Mouse (Mus musculus) heart, postnatal 0 days (tissue): Measurements from ENCODE around the gene Pdlim4. TPM values are rescaled to one million over a fixed set of nuclear protein-coding genes. Genes with fewer than 3 reads are reported as not detected.

Source experiments
- ATAC-seq: fragments of 200-750 bp; cut with Nextera tagmentation; 2 replicates; pipeline ENCODE4 v1.8.0; 2017; ENCODE audit warnings: low read depth, moderate number of reproducible peaks, moderate library complexity; ENCODE audit not compliant: insufficient read depth
- DNase-seq: peaks from one replicate; pipeline ENCODE4 v3.0.0-alpha.2; 2016; ENCODE audit warnings: low spot score
- H3K27ac ChIP-seq: fragments of 300-500 bp; sonication (generic); 2 replicates; pipeline ENCODE4 v1.5.1; 2014; ENCODE audit warnings: low read depth, mild to moderate bottlenecking
- H3K27me3 ChIP-seq: fragments of 300-500 bp; sonication (generic); 2 replicates; pipeline ENCODE4 v1.6.1; 2014; ENCODE audit warnings: low read length, mixed read lengths; ENCODE audit not compliant: control insufficient read depth, insufficient read depth
- H3K36me3 ChIP-seq: fragments of 300-500 bp; sonication (generic); replicated peaks from 2 replicates; pipeline ENCODE4 v1.6.1; 2014; ENCODE audit warnings: low read length, mixed read lengths; ENCODE audit not compliant: control insufficient read depth, insufficient read depth
- H3K4me1 ChIP-seq: fragments of 300-500 bp; sonication (generic); 2 replicates; pipeline ENCODE4 v1.6.1; 2014; ENCODE audit warnings: antibody characterized with exemption; ENCODE audit not compliant: control insufficient read depth, insufficient read depth
- H3K4me2 ChIP-seq: fragments of 300-500 bp; sonication (generic); 2 replicates; pipeline ENCODE4 v1.6.1; 2014; ENCODE audit warnings: low read depth, mild to moderate bottlenecking, low read length, moderate library complexity
- H3K4me3 ChIP-seq: fragments of 300-500 bp; sonication (generic); 2 replicates; pipeline ENCODE4 v1.5.1; 2014; ENCODE audit warnings: low read depth, low read length
- H3K9ac ChIP-seq: fragments of 300-500 bp; sonication (generic); replicated peaks from 2 replicates; pipeline ENCODE4 v1.6.1; 2014; ENCODE audit warnings: low read depth, low read length, mixed read lengths
- H3K9me3 ChIP-seq: fragments of 300-500 bp; sonication (generic); replicated peaks from 2 replicates; pipeline ENCODE4 v1.6.1; 2016; ENCODE audit warnings: low read length; ENCODE audit not compliant: control insufficient read depth
- CTCF ChIP-seq: IDR thresholded peaks from 2 replicates; pipeline ENCODE4 v1.5.1; 2016; ENCODE audit warnings: antibody characterized with exemption, control low read depth, low read depth
- EP300 ChIP-seq: IDR thresholded peaks from 2 replicates; pipeline ENCODE4 v1.6.1; 2016; ENCODE audit warnings: antibody characterized with exemption, low read depth
- WGBS: fragments of 180-500 bp; shearing (Covaris S2); extraction: QIAGEN DNeasy Blood & Tissue Kit; methylation state at CpG from one replicate; pipeline ENCODE4 v1.1.7; 2014; 5-methylcytosine and 5-hydroxymethylcytosine counted together
- polyA plus RNA-seq: library from polyadenylated mRNA; unstranded; fragments of >200 nt; fragmentation: Nextera tagmentation; extraction: Ambion mirVana; gene quantifications from 2 replicates; pipeline ENCODE4 v1.2.1, GENCODE M21; 2015
- total RNA-seq: library from RNA; depleted of rRNA; stranded (reverse); fragments of >200 nt; gene quantifications from 2 replicates; pipeline ENCODE4 v1.2.3, GENCODE M21; 2014; ENCODE audit warnings: low replicate concordance

The Pdlim4 gene
- total and polyA plus RNA-seq, 2 experiments from 2014 or later = 26.6 to 29.3 TPM

DNA sequence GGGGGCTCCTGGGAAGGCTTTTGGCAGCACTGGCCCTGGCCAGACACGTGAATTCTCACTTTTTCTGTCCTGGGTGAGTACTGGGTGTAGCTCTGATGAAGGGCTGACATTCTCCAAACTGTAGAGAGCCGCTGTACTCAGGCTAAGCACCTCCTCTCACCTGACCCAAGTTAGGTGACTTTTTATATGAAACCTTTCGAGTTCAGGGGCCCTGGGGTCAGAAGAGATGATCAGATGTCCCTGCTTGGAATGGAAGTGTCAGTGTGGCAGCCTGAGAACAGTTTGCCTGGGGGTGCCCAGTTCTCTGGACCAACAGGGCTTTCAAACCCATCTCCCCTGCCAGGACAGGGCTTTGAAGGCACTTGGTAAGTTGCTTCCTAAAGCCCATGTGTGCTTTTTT lies 39.3 kb upstream of the Pdlim4 start:
- Histone ChIP-seq H3K9ac (no peak overlapping the region), H3K27ac (peak overlapping the region; percentile 80)

DNA sequence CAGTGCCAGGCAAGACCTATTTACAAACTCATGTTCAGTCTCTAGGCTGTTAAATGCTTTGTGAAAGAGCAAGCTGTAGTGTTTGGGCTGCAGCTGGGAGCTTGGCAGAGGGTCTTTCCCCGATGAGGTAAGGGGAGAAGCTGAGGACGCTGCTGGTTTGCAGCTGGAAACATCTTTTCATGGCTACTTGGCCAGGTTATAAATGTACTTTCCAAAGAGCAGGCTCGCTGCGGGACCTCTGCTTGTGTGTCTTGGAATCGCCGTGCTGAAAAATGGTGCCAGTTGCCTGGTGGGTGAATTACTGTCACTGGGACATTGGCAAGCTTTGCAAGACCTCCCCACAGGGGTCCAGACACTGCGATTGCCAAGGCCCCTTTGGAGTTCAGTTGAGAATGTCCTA lies 38.4 kb upstream of the Pdlim4 start:
- Histone ChIP-seq H3K4me3 (no peak overlapping the region), H3K36me3 (peaks cover 6% of the 10 kb centered on the region), H3K4me2 (no peak overlapping the region), H3K27me3 (no peaks in the 10 kb centered on the region), H3K27ac (no peak overlapping the region), H3K9me3 (no peaks in the 10 kb centered on the region), H3K9ac (no peak overlapping the region), H3K4me1 (peaks cover 63% of the 10 kb centered on the region)
- ATAC-seq = no peak
- WGBS = 81% methylated on average over 7 of the region's 7 CpGs
- no peak for DNase-seq
- no peak for TF ChIP-seq CTCF
- no peak for TF ChIP-seq EP300

More for the DNA sequence above, 39.3 kb upstream of the Pdlim4 start:
- ATAC-seq = no peak
- Histone ChIP-seq H3K9me3 (no peaks in the 10 kb centered on the region), H3K4me1 (peaks cover 62% of the 10 kb centered on the region), H3K4me3 (no peak overlapping the region), H3K4me2 (no peak overlapping the region), H3K36me3 (peaks cover 6% of the 10 kb centered on the region), H3K27me3 (no peaks in the 10 kb centered on the region)
- WGBS = 71% methylated on average over 3 of the region's 3 CpGs
- TF ChIP-seq EP300 (no peak), CTCF (no peak)
- no peak for DNase-seq

DNA sequence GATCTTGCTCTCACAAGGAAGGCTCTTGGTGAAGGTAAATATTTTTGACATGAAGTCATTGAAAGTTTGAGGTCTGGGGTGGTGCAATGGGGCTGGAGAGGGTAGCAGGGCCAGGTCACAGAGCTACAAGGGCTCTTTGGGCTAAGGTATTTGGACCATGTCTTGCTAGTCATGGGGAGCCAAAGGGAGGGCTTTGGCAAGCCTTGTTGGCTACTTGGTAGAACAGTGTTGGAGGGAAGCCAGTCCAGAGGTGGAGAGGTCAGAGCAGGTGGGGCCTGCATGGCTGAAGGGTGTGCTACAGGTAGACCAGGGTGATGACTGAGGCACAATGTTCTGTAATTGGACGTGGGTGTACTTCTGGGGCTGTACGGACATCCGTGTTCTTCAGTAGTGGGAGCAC lies 37.9 kb upstream of the Pdlim4 start:
- no peak for ATAC-seq
- Histone ChIP-seq H3K27ac (0 out of 2 replicates have a peak overlapping the region, but pooled peaks have one; percentile 30), H3K27me3 (no peaks in the 10 kb centered on the region), H3K4me2 (no peak overlapping the region), H3K9me3 (no peaks in the 10 kb centered on the region), H3K9ac (no peak overlapping the region), H3K36me3 (peaks cover 5% of the 10 kb centered on the region), H3K4me1 (peaks cover 58% of the 10 kb centered on the region), H3K4me3 (no peak overlapping the region)
- DNase-seq = no peak
- TF ChIP-seq EP300 = no peak
- no peak for TF ChIP-seq CTCF
- WGBS = 88% methylated on average over 3 of the region's 3 CpGs

DNA sequence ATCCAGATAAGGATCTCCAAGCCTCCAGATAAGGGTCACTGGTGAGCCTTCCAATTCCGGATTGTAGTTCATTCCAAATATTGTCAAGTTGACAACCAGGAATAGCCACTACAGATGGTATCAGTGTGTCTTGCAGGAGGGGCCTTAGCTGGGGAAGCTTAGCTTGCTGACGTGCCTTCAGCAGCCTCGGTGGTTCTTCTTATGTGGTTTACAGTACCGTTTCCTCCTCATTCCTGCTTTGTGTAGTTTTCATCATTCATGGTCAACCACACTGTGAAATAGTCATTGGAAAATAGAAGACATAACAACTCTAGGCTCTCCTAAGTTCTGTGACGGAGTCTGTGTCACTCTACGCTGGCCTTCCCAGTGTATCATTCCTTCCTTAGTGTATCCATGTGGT lies 36.2 kb upstream of the Pdlim4 start:
- H3K4me2 ChIP-seq = no peak overlapping the region
- no peaks in the 10 kb centered on the region for H3K36me3 ChIP-seq
- WGBS = 88% methylated on average over 6 of the region's 6 CpGs
- H3K4me3 ChIP-seq = no peak overlapping the region
- H3K9ac ChIP-seq = no peak overlapping the region
- ATAC-seq (no peak), DNase-seq (no peak)
- TF ChIP-seq EP300 = no peak
- TF ChIP-seq CTCF = no peak
- H3K4me1 ChIP-seq = peaks cover 51% of the 10 kb centered on the region
- H3K9me3 ChIP-seq = no peaks in the 10 kb centered on the region
- H3K27me3 ChIP-seq = no peaks in the 10 kb centered on the region
- H3K27ac ChIP-seq = no peak overlapping the region

DNA sequence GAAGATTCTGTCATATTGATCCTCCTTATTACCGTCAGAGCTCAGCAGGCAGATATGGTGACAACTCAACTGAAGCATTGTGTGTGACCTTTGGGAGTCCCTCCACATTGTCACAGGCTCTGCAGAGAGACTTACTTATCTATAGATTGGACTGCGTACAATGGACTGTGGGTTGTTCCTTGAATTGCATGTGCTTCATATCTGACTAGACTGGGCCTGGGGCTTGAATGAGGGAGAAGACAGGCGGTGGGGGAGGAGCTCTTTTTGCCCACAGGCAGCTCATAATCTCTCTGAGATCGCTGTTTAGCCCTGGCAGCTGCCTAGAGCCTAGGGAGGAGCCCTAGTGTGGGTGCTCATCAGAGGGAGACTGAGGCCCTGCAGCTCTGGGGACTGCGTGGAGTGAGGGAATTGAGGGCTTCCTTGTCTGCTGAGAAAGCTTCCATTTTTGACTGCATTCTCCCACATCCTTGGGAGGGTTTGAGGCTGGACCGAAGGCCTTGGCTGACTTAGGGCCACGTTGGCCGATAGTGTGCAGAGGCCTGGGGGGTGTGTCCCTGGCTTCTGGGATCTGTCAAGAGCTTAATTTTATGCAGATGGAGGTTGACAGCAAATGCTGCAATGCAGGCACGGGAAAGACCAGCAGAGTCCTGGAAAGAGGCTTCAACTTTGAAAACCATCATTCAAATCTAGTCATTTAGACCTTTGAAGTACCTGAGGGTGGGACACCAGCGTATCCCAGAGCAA lies 34.1 kb upstream of the Pdlim4 start:
- no peak overlapping the region for H3K4me3 ChIP-seq
- WGBS = 38% methylated on average over 10 of the region's 10 CpGs
- no peak overlapping the region for H3K9ac ChIP-seq
- H3K9me3 ChIP-seq = no peaks in the 10 kb centered on the region
- H3K4me2 ChIP-seq = peak overlapping the region; percentile 91; the same call in 1 of the 2 replicates
- no peaks in the 10 kb centered on the region for H3K27me3 ChIP-seq
- no peak for TF ChIP-seq EP300
- no peak for TF ChIP-seq CTCF
- H3K4me1 ChIP-seq = peaks cover 34% of the 10 kb centered on the region
- no peaks in the 10 kb centered on the region for H3K36me3 ChIP-seq
- H3K27ac ChIP-seq = no peak overlapping the region
- ATAC-seq (no peak), DNase-seq (no peak)

DNA sequence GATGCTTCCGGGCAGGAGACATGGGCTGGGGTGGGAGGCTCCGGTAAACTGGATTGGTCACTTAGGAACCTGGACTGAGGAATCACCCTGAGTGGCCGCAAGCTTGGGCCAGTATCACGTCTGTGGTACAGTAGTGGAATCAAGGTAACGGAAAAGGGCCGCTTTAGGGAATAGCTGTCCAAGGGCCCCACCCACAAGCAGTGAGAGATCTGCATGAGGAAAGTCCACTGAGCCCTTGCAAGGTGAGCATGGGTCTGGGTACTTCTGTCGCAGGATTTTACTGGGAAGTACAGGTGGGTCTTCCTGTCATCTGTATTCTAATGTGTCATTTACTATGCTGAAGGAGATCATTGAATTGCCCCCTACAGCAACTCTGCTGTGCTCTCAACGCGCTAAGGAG lies 32.9 kb upstream of the Pdlim4 start:
- Histone ChIP-seq H3K9ac (no peak overlapping the region), H3K9me3 (no peaks in the 10 kb centered on the region), H3K36me3 (no peaks in the 10 kb centered on the region), H3K27ac (no peak overlapping the region), H3K4me1 (peaks cover 31% of the 10 kb centered on the region), H3K4me2 (peak overlapping the region; percentile 91), H3K27me3 (no peaks in the 10 kb centered on the region), H3K4me3 (peak overlapping the region; percentile 79)
- no peak for TF ChIP-seq EP300
- TF ChIP-seq CTCF = no peak
- DNase-seq (no peak), ATAC-seq (no peak)
- 65% methylated on average over 9 of the region's 9 CpGs for WGBS
